Mouse (Mus musculus) gastrocnemius, postnatal 14 days (tissue): Measurements from ENCODE around the gene Tmem102. TPM values are rescaled to one million over a fixed set of nuclear protein-coding genes. Genes with fewer than 3 reads are reported as not detected.

Source experiments
- DNase-seq: peaks from one replicate; pipeline ENCODE4 v3.0.0; 2021; ENCODE audit warnings: mixed read lengths
- intact Hi-C: fragments of 180-260 bp; cut with DNase I; formaldehyde crosslinking; loops from one replicate; pipeline ENCODE4 v1.15.1; 2025; ENCODE audit warnings: low total_unique reads
- total RNA-seq, 2 experiments: library from RNA; stranded (reverse); gene quantifications; 2 replicates each; pipeline ENCODE4 v1.2.3; 2021

Gene Tmem102
- total RNA-seq, 2 experiments from 2014 or later, result 0.16 to 0.27 TPM

DNA sequence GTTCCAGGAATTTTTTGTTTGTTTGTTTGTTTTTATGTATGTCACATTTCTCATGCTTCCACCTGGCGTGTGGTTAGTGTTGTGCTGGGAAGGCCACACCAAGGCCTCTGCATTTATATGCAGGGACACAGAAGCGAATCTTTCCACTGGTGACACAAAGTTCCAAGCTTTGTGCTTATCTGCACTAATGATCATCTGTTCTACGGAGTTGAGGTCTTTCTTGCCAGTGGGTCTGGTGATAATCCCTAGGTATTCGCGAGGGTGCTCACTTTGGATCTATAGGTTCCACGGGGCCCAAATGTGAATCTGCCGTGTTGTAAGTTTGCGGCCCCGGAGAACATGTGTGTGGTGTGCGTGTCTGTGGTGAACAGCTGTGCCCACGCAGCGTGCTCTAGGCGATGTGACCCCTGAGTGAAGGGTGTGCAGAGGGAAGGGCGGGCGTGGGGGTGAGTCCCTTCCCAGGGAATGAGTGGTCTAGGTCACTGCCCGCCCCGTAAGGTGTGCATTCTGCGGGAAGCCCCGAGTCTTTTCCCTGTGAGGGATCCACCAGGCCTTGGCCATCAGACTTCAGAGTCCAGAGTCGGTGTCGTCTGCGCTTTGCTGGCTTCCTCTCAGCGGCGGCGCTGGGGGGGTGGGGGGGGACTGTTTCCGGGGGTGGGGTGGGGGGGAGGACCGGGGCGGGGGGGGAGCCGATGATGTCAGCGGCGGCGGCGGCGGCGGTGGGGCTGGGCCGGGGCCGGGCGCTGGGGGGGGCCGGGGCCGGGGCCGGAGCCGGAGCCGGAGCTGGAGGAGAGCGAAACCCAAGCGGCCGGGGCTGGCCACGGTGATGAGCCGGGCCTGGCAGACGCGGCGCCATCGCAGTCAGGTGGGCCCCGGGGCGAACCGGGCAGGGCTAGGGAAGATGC is 40.0 kb downstream of the Tmem102 start, which contains the start of gene Zbtb4:
Gene Zbtb4, plus strand, starts transcription at position 692 of the 905 bp plus-strand sequence.
- peak; percentile 58 for DNase-seq
- intact Hi-C loops, result no loop called here

DNA sequence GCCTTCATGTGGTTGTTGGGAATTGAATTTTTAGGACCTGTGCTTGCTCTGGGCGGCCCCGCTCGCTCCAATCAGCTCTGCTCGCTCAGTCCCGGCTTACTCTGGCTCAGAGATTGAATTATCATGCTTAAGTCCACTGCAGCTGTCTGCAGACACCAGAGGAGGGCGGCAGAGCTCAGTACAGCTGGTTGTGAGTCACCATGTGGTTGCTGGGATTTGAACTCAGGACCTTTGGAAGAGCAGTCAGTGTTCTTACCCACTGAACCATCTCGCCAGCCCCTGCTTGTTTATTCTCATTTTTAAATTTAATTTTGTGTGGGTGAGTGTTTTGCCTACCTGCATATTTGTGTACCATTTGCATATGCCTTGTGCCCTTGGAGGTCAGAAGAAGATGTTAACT is 41.9 kb downstream of the Tmem102 start:
- intact Hi-C loops, result loop anchor here (5.0 kb wide), 1 partner anchor 34 kb away; the partner anchor contains the start of gene Chrnb1
- no peak for DNase-seq

- DNase-seq, result no peak
- intact Hi-C loops, result loop anchor here (5.0 kb wide), 1 partner anchor 35 kb away; the partner anchor contains the start of gene Chrnb1
Measured at GRCm38 (mm10) chr11:69761868-69762267, 43.6 kb downstream of the Tmem102 start, which contains the start of gene Slc35g3. Slc35g3 (minus strand) TSS chr11:69761968.

- DNase-seq, result no peak
- intact Hi-C loops, result loop anchor here (5.0 kb wide), 1 partner anchor 36 kb away; the partner anchor contains the start of gene Chrnb1
Measured at GRCm38 (mm10) chr11:69760901-69761200, 44.6 kb downstream of the Tmem102 start.

- DNase-seq, result no peak
Measured at GRCm38 (mm10) chr11:69760160-69760900, 45.1 kb downstream of the Tmem102 start.

DNA sequence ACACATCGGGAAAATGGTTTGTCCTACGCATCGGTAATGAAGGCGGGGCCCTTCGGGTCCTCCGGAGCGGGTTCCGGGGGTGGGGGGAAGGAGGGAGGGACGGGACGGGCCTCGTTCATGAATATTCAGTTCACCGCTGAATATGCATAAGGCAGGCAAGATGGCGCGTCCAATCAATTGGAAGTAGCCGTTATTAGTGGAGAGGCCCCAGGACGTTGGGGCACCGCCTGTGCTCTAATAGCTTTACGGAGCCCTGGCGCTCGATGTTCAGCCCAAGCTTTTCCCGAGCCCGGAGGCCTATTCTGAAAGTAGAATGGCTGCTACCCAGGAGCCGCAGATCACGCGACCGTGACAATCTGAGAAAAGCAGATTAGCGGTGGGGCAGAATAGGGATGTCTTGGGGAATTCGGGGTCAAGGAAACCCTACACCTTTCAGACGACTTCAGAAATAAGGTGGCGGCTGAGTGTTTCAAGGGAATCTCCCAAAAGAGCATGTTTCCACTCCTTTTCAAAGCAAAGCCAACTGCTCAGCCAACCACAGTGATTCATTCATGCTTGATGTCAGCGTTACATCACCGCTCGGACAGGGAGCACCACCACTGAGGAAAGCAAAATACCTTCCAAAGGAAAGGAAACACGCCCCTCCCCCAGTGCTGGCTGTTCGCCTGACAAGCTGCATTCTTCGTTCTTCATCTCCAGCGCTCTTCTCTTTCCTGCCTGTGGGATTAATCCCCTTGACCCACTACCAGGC is 46.3 kb downstream of the Tmem102 start:
- intact Hi-C loops, result no loop called here
- peak; percentile 87 for DNase-seq

More at GRCm38 (mm10) chr11:69760160-69760900, 45.1 kb downstream of the Tmem102 start:
- intact Hi-C loops, result loop anchor here (5.0 kb wide), 1 partner anchor 37 kb away; the partner anchor contains the start of gene Chrnb1

GRCm38 (mm10) chr11:69758478-69758970 is 46.9 kb downstream of the Tmem102 start, which contains the start of gene Polr2a:
Polr2a (minus strand) TSS chr11:69758637.
- intact Hi-C loops, result no loop called here
- peak; percentile 97 for DNase-seq

DNA sequence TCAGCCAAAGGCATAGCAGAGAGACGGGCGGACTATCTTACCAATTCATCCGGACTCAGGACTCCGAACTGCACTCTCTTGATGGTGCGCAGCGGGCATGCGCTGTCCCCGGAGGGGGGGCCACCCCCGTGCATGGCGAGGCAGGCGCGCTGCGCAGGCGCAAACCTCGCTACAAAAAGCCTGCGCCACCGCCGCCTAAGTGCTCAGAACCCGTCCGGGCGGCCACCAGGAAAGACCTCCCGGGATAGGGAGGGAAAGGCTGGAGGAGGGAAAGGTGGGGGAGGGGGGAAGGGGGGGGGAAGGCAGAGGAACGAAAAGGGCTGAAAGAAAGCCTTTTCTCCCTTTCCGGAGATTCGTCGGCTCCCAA is 47.4 kb downstream of the Tmem102 start:
- peak; percentile 97 for DNase-seq
- intact Hi-C loops, result no loop called here

- DNase-seq, result no peak
- intact Hi-C loops, result no loop called here
Measured at GRCm38 (mm10) chr11:69757303-69758089, 47.9 kb downstream of the Tmem102 start.

DNA sequence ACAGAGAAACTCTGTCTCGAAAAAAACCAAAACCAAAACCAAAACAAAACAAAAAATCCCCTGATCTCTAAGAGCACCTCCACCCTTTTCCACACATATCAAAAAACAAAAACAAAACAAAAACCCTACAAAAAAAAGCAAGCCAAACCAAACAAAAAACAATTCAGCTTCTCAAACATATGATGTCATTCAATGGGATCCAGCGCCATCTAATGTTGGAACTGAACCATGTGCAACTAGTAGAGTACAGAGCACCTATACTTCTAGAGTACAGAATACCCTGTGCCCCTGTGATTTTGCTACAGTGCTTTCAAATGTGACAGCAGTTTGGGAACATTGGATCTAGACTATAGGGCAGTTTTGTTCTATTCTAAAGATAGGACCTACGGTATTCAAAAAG is 50.7 kb downstream of the Tmem102 start:
- intact Hi-C loops, result loop anchor here (5.0 kb wide), 1 partner anchor 62 kb away; no protein-coding TSS in a partner anchor
- no peak for DNase-seq

DNA sequence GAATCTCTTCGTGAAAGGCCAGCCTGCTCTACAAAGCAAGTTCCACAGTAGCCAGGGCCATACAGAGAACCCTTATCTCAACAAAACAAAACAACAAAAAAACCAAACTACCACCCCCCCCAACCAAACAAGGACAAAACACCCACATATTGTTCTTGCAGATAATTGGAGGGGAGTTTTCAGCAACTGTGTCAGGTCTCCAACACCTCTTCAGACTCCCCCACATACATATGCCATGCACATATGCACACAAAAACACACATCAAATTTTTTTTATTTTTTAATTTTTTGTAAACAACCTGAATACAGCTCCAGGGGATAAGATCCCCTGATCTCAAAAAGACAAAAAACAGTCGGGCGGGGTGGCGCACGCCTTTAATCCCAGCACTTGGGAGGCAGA is 51.2 kb downstream of the Tmem102 start:
- intact Hi-C loops, result loop anchor here (5.0 kb wide), 1 partner anchor 62 kb away; no protein-coding TSS in a partner anchor
- no peak for DNase-seq

Other genes starting within 250 kb of the Tmem102 start
- gene Efnb3, start 245.4 kb downstream of the Tmem102 start, total RNA-seq, result 1 to 10 TPM in 1 of 2 experiments, under 1 TPM in 1; 0.71 to 1.3 TPM
- gene Wrap53, start 225.4 kb downstream of the Tmem102 start, total RNA-seq, result 1 to 10 TPM; 3.5 to 4.0 TPM
- gene Trp53, start 225.3 kb downstream of the Tmem102 start, total RNA-seq, result 10 to 100 TPM; 15.2 to 22.7 TPM
- 100 to 1,000 TPM; 384 to 403 TPM for gene Atp1b2, start 199.7 kb downstream of the Tmem102 start, total RNA-seq
- gene Shbg, start 187.7 kb downstream of the Tmem102 start, total RNA-seq, result under 1 TPM; 0.38 to 0.47 TPM
- gene Sat2, start 183.6 kb downstream of the Tmem102 start, total RNA-seq, result 1 to 10 TPM; 4.9 to 5.0 TPM
- gene Fxr2, start 172.6 kb downstream of the Tmem102 start, total RNA-seq, result 10 to 100 TPM; 55.3 to 66.5 TPM
- not detected for gene Sox15, start 150.3 kb downstream of the Tmem102 start, total RNA-seq
- gene Mpdu1, start 143.0 kb downstream of the Tmem102 start, total RNA-seq, result 10 to 100 TPM; 11.8 to 12.1 TPM
- gene Cd68, start 139.5 kb downstream of the Tmem102 start, total RNA-seq, result 1 to 10 TPM; 4.0 to 4.6 TPM
- gene Eif4a1, start 133.2 kb downstream of the Tmem102 start, total RNA-seq, result 100 to 1,000 TPM; 141 to 170 TPM
- gene Senp3, start 123.5 kb downstream of the Tmem102 start, total RNA-seq, result 10 to 100 TPM; 22.4 to 23.2 TPM
- gene Tnfsf13, start 119.8 kb downstream of the Tmem102 start, total RNA-seq, result 1 to 10 TPM; 1.3 to 1.8 TPM
- 10 to 100 TPM; 14.0 to 14.8 TPM for gene Tnfsf12, start 109.8 kb downstream of the Tmem102 start, total RNA-seq
- gene Tnfsfm13, start 109.5 kb downstream of the Tmem102 start, total RNA-seq, result 1 to 10 TPM; 2.2 to 3.0 TPM
- 10 to 100 TPM; 36.4 to 39.1 TPM for gene Polr2a, start 47.0 kb downstream of the Tmem102 start, total RNA-seq
- not detected for gene Slc35g3, start 43.7 kb downstream of the Tmem102 start, total RNA-seq
- 10 to 100 TPM; 18.2 to 21.3 TPM for gene Zbtb4, start 39.7 kb downstream of the Tmem102 start, total RNA-seq
- 10 to 100 TPM; 75.5 to 80.7 TPM for gene Chrnb1, start 9.7 kb downstream of the Tmem102 start, total RNA-seq
- 1 to 10 TPM; 6.6 to 8.0 TPM for gene Fgf11, start 3.8 kb downstream of the Tmem102 start, total RNA-seq
- not detected for gene Gm39566, start 9.7 kb upstream of the Tmem102 start, total RNA-seq
- not detected for gene Spem2, start 12.8 kb upstream of the Tmem102 start, total RNA-seq
- gene Spem1, start 16.6 kb upstream of the Tmem102 start, total RNA-seq, result not detected
- gene Nlgn2, start 32.2 kb upstream of the Tmem102 start, total RNA-seq, result 1 to 10 TPM; 6.8 to 7.4 TPM
- 100 to 1,000 TPM; 104 to 108 TPM for gene Tmem256, start 32.9 kb upstream of the Tmem102 start, total RNA-seq
- gene Plscr3, start 40.8 kb upstream of the Tmem102 start, total RNA-seq, result 10 to 100 TPM; 16.5 to 22.4 TPM
- gene Tnk1, start 53.1 kb upstream of the Tmem102 start, total RNA-seq, result under 1 TPM in 1 of 2 experiments, not detected in 1; 0.10 TPM
- gene Tmem95, start 72.4 kb upstream of the Tmem102 start, total RNA-seq, result not detected
- gene Kctd11, start 75.8 kb upstream of the Tmem102 start, total RNA-seq, result 1 to 10 TPM; 2.0 TPM
- under 1 TPM; 0.33 to 0.55 TPM for gene Acap1, start 89.9 kb upstream of the Tmem102 start, total RNA-seq
- gene 2810408A11Rik, start 95.4 kb upstream of the Tmem102 start, total RNA-seq, result under 1 TPM; 0.62 to 0.84 TPM
- 10 to 100 TPM; 27.2 to 29.1 TPM for gene Neurl4, start 95.4 kb upstream of the Tmem102 start, total RNA-seq
- gene Gps2, start 108.3 kb upstream of the Tmem102 start, total RNA-seq, result 10 to 100 TPM; 21.8 to 24.2 TPM
- gene Eif5a, start 116.3 kb upstream of the Tmem102 start, total RNA-seq, result 100 to 1,000 TPM; 567 to 637 TPM
- 1 to 10 TPM; 2.1 to 4.3 TPM for gene Ybx2, start 130.2 kb upstream of the Tmem102 start, total RNA-seq
- 100 to 1,000 TPM; 158 to 236 TPM for gene Slc2a4, start 142.6 kb upstream of the Tmem102 start, total RNA-seq
- gene Cldn7, start 159.2 kb upstream of the Tmem102 start, total RNA-seq, result under 1 TPM in 1 of 2 experiments, not detected in 1; 0.72 TPM
- 100 to 1,000 TPM; 185 to 209 TPM for gene Ctdnep1, start 175.5 kb upstream of the Tmem102 start, total RNA-seq
- 10 to 100 TPM; 43.0 to 52.9 TPM for gene Elp5, start 176.9 kb upstream of the Tmem102 start, total RNA-seq
- gene Gabarap, start 185.5 kb upstream of the Tmem102 start, total RNA-seq, result 100 to 1,000 TPM; 170 to 180 TPM
- 10 to 100 TPM; 20.4 to 20.7 TPM for gene Phf23, start 190.2 kb upstream of the Tmem102 start, total RNA-seq
- 1 to 10 TPM; 5.1 to 7.8 TPM for gene Dvl2, start 195.0 kb upstream of the Tmem102 start, total RNA-seq
- gene Acadvl, start 209.8 kb upstream of the Tmem102 start, total RNA-seq, result 100 to 1,000 TPM; 266 to 408 TPM
- gene Dlg4, start 211.3 kb upstream of the Tmem102 start, total RNA-seq, result 1 to 10 TPM; 8.7 to 9.2 TPM
- not detected for gene Asgr1, start 248.5 kb upstream of the Tmem102 start, total RNA-seq